Mouse (Mus musculus): ENCODE data around the gene Irx4. TPM values are rescaled to one million over a fixed set of nuclear protein-coding genes. Genes with fewer than 3 reads are reported as not detected.

Gene Irx4
- total RNA-seq (2021) = not detected
- long read RNA-seq = 0 reads

GRCm38 (mm10) chr13:73260354-73261035 lies at the start of gene Irx4:
Gene Irx4, plus strand, starts transcription at chr13:73260479.
- DNase-seq (ENCODE audit: low spot score in 2 of 2) = no peak

GRCm38 (mm10) chr13:73214301-73214700 lies 46.0 kb upstream of the Irx4 start:
- no peak for DNase-seq (ENCODE audit: low spot score in 2 of 2)

- no peak for DNase-seq (ENCODE audit: low spot score in 2 of 2)
Observed at GRCm38 (mm10) chr13:73236461-73236860, 23.8 kb upstream of the Irx4 start.

GRCm38 (mm10) chr13:73239191-73239746 lies 21.0 kb upstream of the Irx4 start:
- DNase-seq (ENCODE audit: low spot score in 2 of 2) = no peak

GRCm38 (mm10) chr13:73242556-73242955 lies 17.7 kb upstream of the Irx4 start:
- no peak for DNase-seq (ENCODE audit: low spot score in 2 of 2)

GRCm38 (mm10) chr13:73246961-73247360 lies 13.3 kb upstream of the Irx4 start:
- DNase-seq (ENCODE audit: low spot score in 2 of 2) = no peak

GRCm38 (mm10) chr13:73251222-73251621 lies 9.1 kb upstream of the Irx4 start:
- no peak for DNase-seq (ENCODE audit: low spot score in 2 of 2)

GRCm38 (mm10) chr13:73252022-73252421 lies 8.3 kb upstream of the Irx4 start:
- DNase-seq (ENCODE audit: low spot score in 2 of 2) = no peak

GRCm38 (mm10) chr13:73258415-73258814 lies 1.9 kb upstream of the Irx4 start:
- no peak for DNase-seq (ENCODE audit: low spot score in 2 of 2)

GRCm38 (mm10) chr13:73259577-73260353 lies 514 bp upstream of the Irx4 start:
- DNase-seq (ENCODE audit: low spot score in 2 of 2) = no peak

- no peak for DNase-seq (ENCODE audit: low spot score in 2 of 2)
Observed at GRCm38 (mm10) chr13:73261036-73261730, 904 bp downstream of the Irx4 start.

- DNase-seq (ENCODE audit: low spot score in 2 of 2) = no peak
Observed at GRCm38 (mm10) chr13:73261881-73262280, 1.6 kb downstream of the Irx4 start.

GRCm38 (mm10) chr13:73262336-73263127 lies 2.3 kb downstream of the Irx4 start:
- no peak for DNase-seq (ENCODE audit: low spot score in 2 of 2)

GRCm38 (mm10) chr13:73263128-73263971 lies 3.1 kb downstream of the Irx4 start:
- no peak for DNase-seq (ENCODE audit: low spot score in 2 of 2)

- DNase-seq (ENCODE audit: low spot score in 2 of 2) = no peak
Observed at GRCm38 (mm10) chr13:73264166-73264735, 4.0 kb downstream of the Irx4 start.

GRCm38 (mm10) chr13:73264831-73265230 lies 4.6 kb downstream of the Irx4 start:
- no peak for DNase-seq (ENCODE audit: low spot score in 2 of 2)

GRCm38 (mm10) chr13:73265442-73265841 lies 5.2 kb downstream of the Irx4 start:
- no peak for DNase-seq (ENCODE audit: low spot score in 2 of 2)

- no peak for DNase-seq (ENCODE audit: low spot score in 2 of 2)
Observed at GRCm38 (mm10) chr13:73267551-73267950, 7.3 kb downstream of the Irx4 start.

GRCm38 (mm10) chr13:73268702-73269101 lies 8.4 kb downstream of the Irx4 start:
- DNase-seq (ENCODE audit: low spot score in 2 of 2) = no peak

- no peak for DNase-seq (ENCODE audit: low spot score in 2 of 2)
Observed at GRCm38 (mm10) chr13:73269251-73269650, 9.0 kb downstream of the Irx4 start.

Data from layer of hippocampus, adult 18-20 months (tissue).